Mouse (Mus musculus) intestine, embryonic 16.5 days (tissue): ENCODE measurements around the gene Fblim1. TPM values are rescaled to one million over a fixed set of nuclear protein-coding genes. Genes with fewer than 3 reads are reported as not detected.

ENCODE experiments used
- ATAC-seq: fragments of 200-750 bp; cut with Nextera tagmentation; 2 replicates; pipeline ENCODE4 v1.8.0; 2017; ENCODE audit warnings: moderate TSS enrichment, moderate library complexity
- H3K27ac ChIP-seq: fragments of 300-500 bp; sonication (generic); 2 replicates; pipeline ENCODE4 v1.5.1; 2014; ENCODE audit warnings: mild to moderate bottlenecking, low read length
- H3K27me3 ChIP-seq: fragments of 300-500 bp; sonication (generic); replicated peaks from 2 replicates; pipeline ENCODE4 v1.6.1; 2014; ENCODE audit warnings: low read length, control low read depth, mixed read lengths; ENCODE audit not compliant: control insufficient read depth, insufficient read depth
- H3K36me3 ChIP-seq: fragments of 300-500 bp; sonication (generic); 2 replicates; pipeline ENCODE4 v1.6.1; 2014; ENCODE audit warnings: low read length, control low read depth; ENCODE audit not compliant: control insufficient read depth, insufficient read depth
- H3K4me1 ChIP-seq: fragments of 300-500 bp; sonication (generic); 2 replicates; pipeline ENCODE4 v1.6.1; 2014; ENCODE audit warnings: low read length, control low read depth, mixed read lengths; ENCODE audit not compliant: control insufficient read depth, insufficient read depth
- H3K4me2 ChIP-seq: fragments of 300-500 bp; sonication (generic); 2 replicates; pipeline ENCODE4 v1.6.1; 2014; ENCODE audit warnings: low read depth, low read length, control low read depth
- H3K4me3 ChIP-seq: fragments of 300-500 bp; sonication (generic); 2 replicates; pipeline ENCODE4 v1.5.1; 2014; ENCODE audit warnings: mild to moderate bottlenecking, low read length
- H3K9ac ChIP-seq: fragments of 300-500 bp; sonication (generic); 2 replicates; pipeline ENCODE4 v1.6.1; 2014; ENCODE audit warnings: low read depth, low read length
- H3K9me3 ChIP-seq: fragments of 300-500 bp; sonication (generic); 2 replicates; pipeline ENCODE4 v1.6.1; 2016; ENCODE audit warnings: low read length, control low read depth; ENCODE audit not compliant: control insufficient read depth
- WGBS: fragments of 180-500 bp; shearing (Covaris S2); extraction: QIAGEN DNeasy Blood & Tissue Kit; methylation state at CpG from one replicate; pipeline ENCODE4 v1.1.7; 2014; 5-methylcytosine and 5-hydroxymethylcytosine counted together
- polyA plus RNA-seq: library from polyadenylated mRNA; unstranded; fragments of >200 nt; fragmentation: Nextera tagmentation; extraction: Ambion mirVana; gene quantifications from 2 replicates; pipeline ENCODE4 v1.2.1, GENCODE M21; 2015

Fblim1 gene
- polyA plus RNA-seq, 1 experiment from 2014 or later: 66.2 TPM

- no peak overlapping the region for H3K27ac ChIP-seq
These were observed 64.0 kb downstream of the Fblim1 start for GRCm38 (mm10) chr4:141541851-141542250.

GRCm38 (mm10) chr4:141540844-141541243 is 65.1 kb downstream of the Fblim1 start:
- no peak for ATAC-seq
- Histone ChIP-seq H3K9me3 (no peaks in the 10 kb centered on the region), H3K36me3 (no peaks in the 10 kb centered on the region), H3K27ac (no peak overlapping the region), H3K4me3 (no peak overlapping the region), H3K9ac (no peak overlapping the region), H3K27me3 (no peaks in the 10 kb centered on the region), H3K4me2 (no peak overlapping the region), H3K4me1 (peaks cover 1% of the 10 kb centered on the region)
- WGBS: 77% methylated on average over 3 of the region's 3 CpGs

More at GRCm38 (mm10) chr4:141541851-141542250, 64.0 kb downstream of the Fblim1 start:
- H3K4me3 ChIP-seq: no peak overlapping the region
- no peaks in the 10 kb centered on the region for H3K9me3 ChIP-seq
- ATAC-seq: no peak
- no peaks in the 10 kb centered on the region for H3K27me3 ChIP-seq
- no peaks in the 10 kb centered on the region for H3K4me1 ChIP-seq
- H3K4me2 ChIP-seq: no peak overlapping the region
- no peak overlapping the region for H3K9ac ChIP-seq
- WGBS: 61% methylated on average over 7 of the region's 7 CpGs
- H3K36me3 ChIP-seq: no peaks in the 10 kb centered on the region

GRCm38 (mm10) chr4:141539213-141539767 is 66.6 kb downstream of the Fblim1 start:
- Histone ChIP-seq H3K9ac (peak overlapping the region; percentile 71), H3K4me1 (peaks cover 13% of the 10 kb centered on the region), H3K27me3 (no peaks in the 10 kb centered on the region), H3K4me2 (peak overlapping the region; percentile 53), H3K4me3 (peak overlapping the region; percentile 92), H3K36me3 (no peaks in the 10 kb centered on the region), H3K9me3 (no peaks in the 10 kb centered on the region), H3K27ac (peak overlapping the region; percentile 99)
- 28% methylated on average over 12 of the region's 12 CpGs for WGBS
- no peak for ATAC-seq

- H3K27me3 ChIP-seq: no peaks in the 10 kb centered on the region
- under 1% methylated on average over 66 of the region's 88 CpGs for WGBS
- peak; percentile 88 for ATAC-seq
- H3K4me3 ChIP-seq: peak within 1 kb of the TSS; percentile 92
- H3K27ac ChIP-seq: peak within 1 kb of the TSS; percentile 99
- H3K9me3 ChIP-seq: no peaks in the 10 kb centered on the region
- peaks cover 15% of the 10 kb centered on the region for H3K4me1 ChIP-seq
- H3K4me2 ChIP-seq: peak within 1 kb of the TSS; percentile 96
- H3K36me3 ChIP-seq: no peaks in the 10 kb centered on the region
- peak within 1 kb of the TSS; percentile 93 for H3K9ac ChIP-seq
These were observed 67.3 kb downstream of the Fblim1 start, which contains the start of gene Spen for GRCm38 (mm10) chr4:141538408-141539212. Spen (minus strand) TSS chr4:141538597.

GRCm38 (mm10) chr4:141537706-141538407 is 68.0 kb downstream of the Fblim1 start:
- peak overlapping the region; percentile 92 for H3K4me3 ChIP-seq
- peak overlapping the region; percentile 93 for H3K9ac ChIP-seq
- no peaks in the 10 kb centered on the region for H3K9me3 ChIP-seq
- peak; percentile 10 for ATAC-seq
- H3K27me3 ChIP-seq: no peaks in the 10 kb centered on the region
- under 1% methylated on average over 84 of the region's 101 CpGs for WGBS
- peak overlapping the region; percentile 96 for H3K4me2 ChIP-seq
- no peaks in the 10 kb centered on the region for H3K36me3 ChIP-seq
- H3K4me1 ChIP-seq: peaks cover 15% of the 10 kb centered on the region
- H3K27ac ChIP-seq: peak overlapping the region; percentile 99

- Histone ChIP-seq H3K4me3 (peak overlapping the region; percentile 92), H3K4me1 (peaks cover 15% of the 10 kb centered on the region), H3K4me2 (peak overlapping the region; percentile 96), H3K9me3 (no peaks in the 10 kb centered on the region), H3K9ac (peak overlapping the region; percentile 93), H3K27ac (peak overlapping the region; percentile 99), H3K27me3 (no peaks in the 10 kb centered on the region), H3K36me3 (no peaks in the 10 kb centered on the region)
- under 1% methylated on average over 14 of the region's 14 CpGs for WGBS
- ATAC-seq: no peak
These were observed 68.7 kb downstream of the Fblim1 start for GRCm38 (mm10) chr4:141537226-141537610.

GRCm38 (mm10) chr4:141536291-141537225 is 69.3 kb downstream of the Fblim1 start:
- Histone ChIP-seq H3K4me3 (peak overlapping the region; percentile 92), H3K36me3 (no peaks in the 10 kb centered on the region), H3K9me3 (no peaks in the 10 kb centered on the region), H3K9ac (peak overlapping the region; percentile 93), H3K27me3 (no peaks in the 10 kb centered on the region), H3K4me2 (peak overlapping the region; percentile 96), H3K27ac (peak overlapping the region; percentile 99), H3K4me1 (peaks cover 15% of the 10 kb centered on the region)
- 0% methylated on average over 61 of the region's 61 CpGs for WGBS
- peak; percentile 28 for ATAC-seq

GRCm38 (mm10) chr4:141534947-141535680 is 70.8 kb downstream of the Fblim1 start:
- peaks cover 15% of the 10 kb centered on the region for H3K4me1 ChIP-seq
- H3K27ac ChIP-seq: peak overlapping the region; percentile 68; the same call in 1 of the 2 replicates
- no peak for ATAC-seq
- no peaks in the 10 kb centered on the region for H3K27me3 ChIP-seq
- H3K4me3 ChIP-seq: peak overlapping the region; percentile 92
- no peaks in the 10 kb centered on the region for H3K36me3 ChIP-seq
- WGBS: 29% methylated on average over 9 of the region's 11 CpGs
- no peaks in the 10 kb centered on the region for H3K9me3 ChIP-seq
- 0 out of 2 replicates have a peak overlapping the region, but pooled peaks have one; percentile 93 for H3K9ac ChIP-seq
- H3K4me2 ChIP-seq: peak overlapping the region; percentile 96
